Mouse (Mus musculus): ENCODE results near the gene Marveld1.
A peak's percentile ranks its signal among the peaks of the same experiment; 100 is the strongest.

GRCm38 (mm10) chr19:42170025-42170969 is 23.1 kb downstream of the Marveld1 start:
- TF ChIP-seq CTCF (IDR thresholded peaks at IDR 0.05; ENCODE audit: insufficient read depth, low read length) = no peak
- peak; percentile 83; the same call in 1 of the 2 replicates for TF ChIP-seq POLR2A (IDR thresholded peaks at IDR 0.05; ENCODE audit: borderline replicate concordance, extremely low read depth, low read depth, low read length)
